Mouse (Mus musculus) lung, postnatal 36 days (tissue): ENCODE data around the gene Krt24.

Source experiments
- DNase-seq: peaks from one replicate; pipeline ENCODE4 v3.0.0; 2022; ENCODE audit warnings: mixed read lengths

Krt24 gene

DNA sequence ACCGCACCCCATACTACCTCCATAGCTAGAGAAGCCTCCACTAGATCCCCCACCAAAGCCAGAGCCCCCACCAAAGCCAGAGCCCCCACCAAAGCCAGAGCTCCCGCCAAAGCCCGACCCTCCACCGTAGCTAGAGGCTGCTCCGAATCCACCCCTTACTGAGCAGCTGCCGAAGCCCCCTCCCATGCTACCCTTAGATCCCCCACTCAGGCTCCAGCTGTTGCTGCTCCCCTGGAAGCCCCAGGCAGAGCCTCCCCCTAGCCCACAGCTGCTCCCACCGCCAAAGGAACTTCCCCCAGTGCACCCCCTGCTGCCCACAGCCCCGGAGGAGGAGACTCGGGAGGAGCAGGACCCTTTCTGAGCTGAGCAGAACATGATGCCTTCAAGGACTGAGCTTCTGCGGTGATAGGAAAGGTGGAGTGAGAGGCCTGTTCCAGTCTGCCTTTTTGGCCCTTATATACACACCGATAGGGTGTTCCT lies at the start of gene Krt24:
TSS of gene Krt24 (minus strand) at position 430 of the 480 bp plus-strand sequence.
- no peak for DNase-seq

DNA sequence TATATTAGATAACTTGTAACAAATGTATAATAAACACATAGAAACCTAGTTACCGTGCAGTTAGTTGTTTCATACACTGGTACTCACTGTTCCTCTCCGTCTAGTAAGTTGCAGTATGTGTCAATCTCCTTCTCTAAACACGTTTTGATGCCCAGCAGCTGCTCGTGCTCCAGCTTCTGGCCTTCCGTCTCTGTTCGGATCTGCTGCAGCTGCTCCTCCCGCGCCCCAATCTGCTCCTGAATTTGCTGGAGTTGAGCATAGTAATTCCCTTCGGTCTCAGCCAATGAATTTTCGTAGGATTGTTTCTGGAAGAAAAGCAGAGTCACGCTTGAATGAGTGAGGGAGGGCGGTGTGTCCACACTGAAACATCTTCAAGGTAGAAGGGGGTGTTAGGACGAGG lies 48.4 kb upstream of the Krt24 start:
- DNase-seq = no peak

DNA sequence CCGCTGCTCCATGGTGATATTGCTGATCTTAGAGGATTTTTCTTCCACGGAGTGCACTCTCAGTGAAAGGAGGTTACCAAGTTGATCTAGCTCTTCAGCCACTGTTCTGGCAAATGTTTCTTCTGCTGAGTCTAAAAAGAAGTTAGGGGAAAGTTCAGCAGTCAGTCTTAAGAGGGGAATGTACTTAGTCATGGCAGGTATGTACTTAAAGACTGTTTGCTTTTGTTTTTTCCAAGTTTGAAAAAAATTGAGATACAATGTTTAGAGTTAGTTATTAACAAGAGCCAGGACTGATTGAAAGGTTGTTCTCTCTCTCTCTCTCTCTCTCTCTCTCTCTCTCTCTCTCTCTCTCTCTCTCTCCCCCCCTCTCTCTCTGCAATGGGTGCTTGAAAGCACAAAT lies 44.6 kb upstream of the Krt24 start:
- peak; percentile 2 for DNase-seq

DNA sequence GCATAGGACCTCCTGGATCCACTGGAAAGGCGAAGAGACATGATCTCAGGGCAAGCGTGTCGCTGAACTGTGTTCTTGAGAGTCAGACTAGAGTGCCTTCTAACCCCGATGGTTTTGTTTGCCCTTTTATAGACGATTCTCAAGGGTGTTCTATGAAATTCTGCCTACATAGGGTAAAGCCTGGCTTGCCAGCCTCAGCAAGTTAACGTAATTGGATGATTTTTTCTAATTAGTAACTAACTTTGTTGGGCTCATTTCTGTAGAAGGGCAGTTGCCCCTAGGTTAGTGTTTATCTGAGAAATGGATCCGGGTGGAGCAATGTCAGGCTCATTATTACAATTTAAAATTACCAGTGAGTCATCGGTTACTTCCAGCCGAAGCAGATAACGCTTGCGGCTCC lies 37.8 kb upstream of the Krt24 start, which contains the start of gene Krt25:
TSS of gene Krt25 (minus strand) at position 101 of the 400 bp plus-strand sequence.
- DNase-seq = no peak

DNA sequence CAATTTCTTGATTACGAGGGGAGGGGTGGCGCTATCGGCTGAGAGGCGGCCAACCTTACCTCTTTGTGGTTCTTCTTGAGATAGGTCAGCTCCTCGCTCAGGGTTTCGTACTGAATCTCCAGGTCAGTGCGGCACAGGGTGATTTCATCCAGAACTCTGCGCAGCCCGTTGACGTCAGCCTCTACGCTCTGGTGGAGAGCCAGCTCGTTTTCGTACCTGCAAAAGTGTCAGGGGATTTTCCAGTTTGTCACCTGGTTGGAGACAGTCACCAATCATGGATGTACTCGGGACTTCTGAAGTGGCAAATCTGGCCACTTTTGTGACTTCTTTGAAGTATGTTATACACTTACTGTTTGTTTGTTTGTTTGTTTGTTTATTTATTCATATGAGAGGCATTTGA lies 36.0 kb upstream of the Krt24 start:
- DNase-seq = no peak

DNA sequence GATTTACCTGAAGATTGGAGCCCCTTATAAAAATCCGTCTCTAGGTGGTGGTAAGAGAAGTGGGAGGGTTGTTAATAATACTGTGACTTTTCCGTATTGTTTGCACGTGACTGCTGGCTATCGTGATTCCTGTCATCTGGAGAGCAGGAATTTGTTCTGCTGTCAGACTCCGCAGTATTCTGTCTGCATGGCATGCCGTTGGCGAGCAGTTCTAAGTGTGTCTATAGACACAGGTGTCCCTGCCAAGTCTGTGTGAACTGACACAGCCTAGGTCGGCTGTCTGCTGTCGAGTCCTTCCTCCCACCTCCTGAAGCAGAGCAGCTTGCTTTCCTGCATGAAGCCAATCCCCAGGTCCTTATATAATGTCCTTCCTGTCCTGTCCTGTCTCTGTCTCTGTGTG lies 34.1 kb upstream of the Krt24 start:
- DNase-seq = no peak

DNA sequence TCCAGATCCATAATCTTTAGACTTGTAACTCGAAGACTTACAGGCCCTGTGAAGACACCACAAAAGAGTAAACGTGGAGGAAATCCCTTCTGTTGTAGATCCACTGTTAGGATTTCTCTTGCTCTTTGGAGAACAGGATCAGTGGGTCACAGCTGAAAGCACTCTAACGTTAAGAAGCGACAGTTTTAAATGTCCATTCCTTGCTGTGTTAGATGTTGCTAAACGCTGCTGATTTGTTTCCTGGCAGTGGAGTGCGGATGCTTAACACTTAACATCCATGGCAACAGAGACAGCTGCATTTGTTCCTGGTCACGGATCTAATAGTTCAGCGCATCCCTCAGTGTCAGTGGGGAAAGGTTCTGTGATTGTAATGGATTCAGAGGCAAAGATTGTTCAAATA lies 31.5 kb upstream of the Krt24 start:
- no peak for DNase-seq

DNA sequence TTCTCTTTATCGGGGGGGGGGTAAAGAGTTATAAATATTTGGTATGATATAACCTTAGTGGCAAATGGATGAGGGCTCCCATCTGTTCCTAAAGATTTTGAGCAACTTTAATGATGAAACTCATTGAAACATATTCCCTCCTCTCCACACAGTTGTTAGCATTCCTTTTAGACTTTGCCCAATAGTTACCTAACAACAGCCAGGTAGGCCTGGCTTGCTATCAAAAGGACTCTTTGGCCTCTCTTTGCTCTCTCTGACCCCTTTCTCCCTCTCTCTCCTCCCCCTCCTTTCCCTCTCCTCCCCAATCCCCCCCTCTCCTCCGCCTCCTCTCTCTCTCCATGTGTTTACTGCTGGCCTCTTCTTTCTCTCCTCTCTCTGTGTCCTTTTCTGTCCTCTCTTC lies 29.5 kb upstream of the Krt24 start:
- DNase-seq = no peak

DNA sequence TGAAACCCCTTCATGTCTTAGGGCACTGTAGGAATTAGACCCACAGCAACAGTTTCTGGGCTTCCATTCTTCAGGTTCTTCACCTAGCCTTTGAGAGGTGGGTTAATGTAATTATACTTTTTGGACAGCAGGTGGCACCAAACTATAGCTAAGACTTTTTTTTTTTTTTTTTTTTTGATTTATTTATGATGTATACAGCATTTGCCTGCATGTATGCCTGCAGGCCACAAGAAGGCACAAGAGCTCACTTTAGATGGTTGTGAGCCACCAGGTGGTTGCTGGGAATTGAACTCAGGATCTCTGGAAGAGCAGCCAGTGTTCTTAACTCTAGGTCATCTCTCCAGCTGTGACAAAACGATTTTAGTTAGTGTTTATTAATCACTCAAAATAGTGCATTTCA lies 25.8 kb upstream of the Krt24 start:
- peak; percentile 30 for DNase-seq

DNA sequence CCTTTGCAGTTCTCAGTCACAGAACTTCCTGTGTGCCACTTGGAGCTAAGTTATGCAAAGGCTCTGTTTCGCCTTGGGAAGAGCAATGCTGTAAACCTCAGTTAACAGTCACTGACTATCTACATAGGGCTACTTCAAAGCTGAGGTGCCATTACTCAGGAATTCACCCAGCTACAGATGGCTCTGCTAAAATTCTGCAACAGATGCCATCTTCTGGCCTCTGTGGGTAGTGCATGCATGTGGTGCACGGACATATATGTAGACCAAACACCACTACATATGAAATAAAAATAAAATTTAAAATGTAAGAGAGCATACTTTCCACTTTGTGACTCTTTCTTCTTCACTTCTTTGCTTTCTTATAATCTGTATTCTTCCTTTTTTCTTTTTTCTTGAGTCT lies 22.5 kb upstream of the Krt24 start:
- DNase-seq = peak; percentile 85

DNA sequence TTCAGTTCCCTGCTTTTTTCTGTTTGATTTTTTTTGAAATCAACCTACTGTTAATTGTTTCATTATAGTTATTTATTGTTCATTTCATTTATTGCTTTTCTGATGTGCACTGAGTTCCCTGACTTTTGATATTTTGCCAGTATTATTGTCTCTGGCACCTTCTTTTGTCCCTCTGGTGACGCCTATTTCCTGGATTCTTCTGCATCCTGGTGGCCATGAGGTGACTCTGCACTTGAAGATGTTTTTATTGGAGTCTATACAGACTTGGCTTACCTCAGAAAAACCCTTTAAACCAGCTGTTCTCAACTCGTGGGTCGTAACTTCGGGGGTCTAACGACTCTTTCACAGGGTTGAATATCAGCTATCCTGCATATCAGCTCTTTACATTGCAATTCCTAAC lies 10.0 kb upstream of the Krt24 start:
- no peak for DNase-seq

DNA sequence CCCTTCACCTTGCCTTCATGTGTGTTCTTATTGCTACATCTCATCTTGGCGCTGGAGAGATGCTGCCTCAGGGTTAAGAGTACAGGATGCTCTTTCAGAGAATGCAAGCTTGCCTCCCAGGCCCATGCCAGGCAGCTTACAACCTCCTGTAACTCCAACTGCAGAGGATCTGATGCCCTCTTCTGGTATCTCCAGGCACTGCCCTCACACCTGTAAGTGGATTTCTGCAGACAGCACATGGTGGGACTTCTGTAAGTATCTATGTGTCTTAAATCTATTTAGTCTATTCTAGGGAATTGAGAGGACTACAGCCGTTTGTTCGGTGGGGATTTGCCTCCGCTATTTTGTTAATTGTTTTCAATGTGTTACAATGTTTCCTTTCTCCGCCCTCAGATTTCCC lies 7.8 kb upstream of the Krt24 start:
- DNase-seq = peak; percentile 47

DNA sequence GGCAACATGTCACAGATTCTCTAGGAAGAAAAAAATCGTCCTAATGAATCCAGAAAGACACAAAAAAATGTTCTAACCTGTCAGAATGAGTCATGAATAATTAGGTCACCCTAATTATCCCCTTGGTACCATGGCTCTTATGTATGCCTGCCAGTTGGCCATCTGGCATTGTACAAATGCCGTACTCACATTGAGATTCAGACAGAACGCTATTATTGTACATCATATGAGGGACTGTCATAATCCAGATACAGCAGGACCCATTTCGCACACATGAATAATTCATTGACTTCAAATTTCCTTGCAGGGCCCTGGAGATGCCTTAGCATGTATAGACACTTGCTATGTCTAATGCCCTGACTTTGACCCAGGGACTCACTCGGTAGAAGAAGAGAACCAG lies 1.1 kb downstream of the Krt24 start:
- no peak for DNase-seq

DNA sequence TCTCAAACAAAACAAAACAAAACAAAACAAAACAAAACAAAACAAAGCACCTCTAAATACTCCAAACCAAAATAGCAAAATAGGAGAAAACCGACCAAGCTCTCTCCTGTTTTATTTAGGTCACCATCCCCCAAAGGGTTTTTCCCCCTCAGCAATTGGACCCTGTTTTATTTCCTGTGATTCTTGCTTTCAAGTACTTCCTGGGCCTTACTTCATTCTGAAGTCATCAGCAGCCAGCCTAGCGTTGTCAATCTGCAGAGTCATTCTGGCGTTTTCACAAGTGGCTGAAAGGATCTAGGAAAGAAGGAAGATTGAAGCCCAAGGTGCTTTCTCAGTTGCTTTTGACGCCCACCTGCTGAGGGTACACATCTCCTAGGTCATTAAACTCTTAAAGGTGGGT lies 1.7 kb downstream of the Krt24 start:
- no peak for DNase-seq

DNA sequence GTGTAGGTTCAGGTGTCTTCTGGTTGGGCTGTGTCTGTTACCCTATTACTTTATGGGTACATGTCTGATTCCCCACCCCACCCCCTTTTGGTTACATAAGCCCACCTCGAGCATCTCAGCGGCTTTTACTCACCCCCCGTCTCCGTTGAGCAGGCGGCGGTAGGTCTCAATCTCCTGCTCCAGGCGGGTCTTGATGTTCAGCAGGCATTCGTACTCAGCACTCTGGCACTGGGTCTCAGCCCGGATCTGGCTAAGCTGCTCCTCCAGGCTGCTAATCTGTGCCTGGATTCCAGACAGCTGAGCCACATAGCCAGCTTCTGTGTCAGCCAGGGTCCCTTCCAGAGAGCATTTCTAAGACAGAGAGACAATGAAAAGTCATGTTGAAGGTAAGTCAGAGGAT lies 3.9 kb downstream of the Krt24 start:
- no peak for DNase-seq

DNA sequence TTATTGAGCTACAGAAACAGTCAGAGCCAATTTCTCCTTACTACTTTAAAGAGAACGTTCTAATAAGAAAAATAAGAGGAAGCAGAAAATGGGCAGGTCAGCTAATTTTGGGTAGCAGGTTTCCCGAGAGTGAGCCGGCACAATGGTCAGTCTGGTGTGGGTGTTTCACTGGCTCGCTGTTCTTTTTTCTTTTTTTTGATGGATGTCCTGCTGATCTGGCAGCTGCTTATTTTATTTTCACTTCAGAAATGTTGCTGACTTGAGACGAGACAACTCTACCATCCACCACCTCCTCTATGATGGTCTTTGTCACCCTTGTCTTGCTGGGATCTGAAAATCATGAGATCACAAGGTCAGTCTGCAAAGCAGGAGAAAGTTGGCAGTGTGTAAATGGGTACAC lies 5.1 kb downstream of the Krt24 start:
- no peak for DNase-seq

DNA sequence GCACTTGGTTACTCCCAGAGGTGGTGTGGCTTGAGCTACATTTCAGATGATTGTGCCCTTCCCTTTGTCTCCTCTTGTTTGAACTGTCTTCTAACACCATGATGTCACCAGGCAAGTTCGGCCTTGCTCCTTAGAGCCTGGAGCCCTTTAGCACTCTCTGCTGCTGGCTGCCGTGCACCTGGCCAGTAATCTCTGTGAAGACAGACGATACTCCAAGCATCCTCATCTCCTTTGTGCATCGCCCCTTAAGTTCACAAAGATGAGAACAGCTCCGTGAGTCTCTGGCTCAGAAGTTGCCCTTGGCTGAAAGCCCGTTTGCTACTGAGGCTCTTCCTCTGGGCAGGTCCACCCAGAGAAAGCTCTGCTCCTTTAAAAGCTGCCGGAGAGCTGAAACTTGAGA lies 8.3 kb downstream of the Krt24 start:
- no peak for DNase-seq

DNA sequence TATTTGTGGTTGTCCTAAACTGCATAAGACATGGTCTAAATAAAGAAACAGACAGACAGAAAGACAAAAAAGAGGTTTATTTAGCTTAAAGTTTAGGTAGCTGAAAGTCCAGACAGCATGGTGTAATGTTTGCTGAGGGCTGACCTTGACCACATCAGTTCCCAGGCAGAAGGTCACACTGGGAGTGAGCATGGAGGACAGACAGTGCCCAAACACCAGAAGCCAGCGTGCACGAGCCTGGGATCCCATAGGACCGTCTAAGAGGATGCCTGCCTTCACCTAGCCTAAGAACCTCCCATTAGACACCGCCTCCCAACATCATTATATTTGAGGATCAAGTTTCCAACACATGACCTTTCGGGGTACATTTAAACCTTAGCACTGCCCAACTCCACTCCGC lies 9.4 kb downstream of the Krt24 start:
- no peak for DNase-seq

DNA sequence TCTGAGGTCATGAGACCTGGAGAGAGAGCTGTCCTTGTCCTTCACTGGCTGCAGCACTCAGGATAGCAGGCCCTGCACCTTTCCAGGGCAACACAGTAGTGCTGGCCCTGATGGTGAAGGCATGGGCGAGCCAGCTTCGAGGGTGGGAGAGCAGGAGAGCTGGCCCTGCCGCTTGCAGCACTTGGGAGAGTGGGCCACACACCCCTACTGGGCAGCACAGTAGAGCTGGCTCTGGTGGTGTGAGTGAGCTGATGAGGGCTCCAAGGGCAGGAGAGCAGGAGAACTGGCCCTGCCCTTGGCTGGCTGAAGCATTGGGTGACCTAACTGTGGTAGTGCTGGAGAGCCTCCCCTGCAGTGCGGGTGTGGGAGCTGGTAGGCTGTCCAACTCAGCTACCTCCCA lies 12.3 kb downstream of the Krt24 start:
- DNase-seq = no peak

DNA sequence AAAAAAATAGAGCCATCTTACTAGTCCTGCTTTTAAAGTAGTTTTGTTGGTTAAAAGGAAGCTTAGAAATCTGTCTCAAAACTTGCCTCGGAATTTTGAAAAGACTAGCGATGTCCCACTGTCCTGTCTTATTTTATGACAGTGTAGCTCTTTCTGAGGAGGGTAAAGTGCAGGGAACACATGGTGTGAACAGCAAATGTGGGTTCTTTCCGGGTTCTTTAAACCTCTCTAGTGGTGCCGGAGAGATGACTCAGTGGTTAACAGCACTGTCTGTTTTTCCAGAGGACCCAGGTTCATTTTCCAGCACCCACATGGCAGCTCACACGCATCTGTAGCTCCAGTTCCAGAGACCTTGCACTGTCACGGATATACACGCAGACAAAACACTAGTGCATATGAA lies 15.9 kb downstream of the Krt24 start:
- no peak for DNase-seq

DNA sequence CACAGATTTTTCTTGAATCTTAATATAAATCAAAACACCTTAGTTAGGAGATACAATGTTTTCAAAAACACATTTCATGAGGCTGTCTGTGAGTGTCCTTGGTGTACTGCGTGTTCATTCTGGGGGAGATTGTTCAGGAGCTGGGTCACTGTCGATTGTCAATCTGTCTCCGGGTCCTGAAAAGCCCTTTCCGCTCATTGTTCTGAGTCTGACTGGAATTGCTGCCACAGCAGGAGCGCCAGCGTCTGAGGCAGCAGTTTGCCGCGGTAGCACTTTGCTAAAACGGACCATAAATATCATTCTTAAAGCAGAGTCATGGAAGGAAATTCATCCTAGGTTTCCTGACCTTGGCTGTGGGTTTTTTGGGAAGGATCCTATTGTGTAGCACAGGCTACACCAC lies 19.3 kb downstream of the Krt24 start:
- no peak for DNase-seq

DNA sequence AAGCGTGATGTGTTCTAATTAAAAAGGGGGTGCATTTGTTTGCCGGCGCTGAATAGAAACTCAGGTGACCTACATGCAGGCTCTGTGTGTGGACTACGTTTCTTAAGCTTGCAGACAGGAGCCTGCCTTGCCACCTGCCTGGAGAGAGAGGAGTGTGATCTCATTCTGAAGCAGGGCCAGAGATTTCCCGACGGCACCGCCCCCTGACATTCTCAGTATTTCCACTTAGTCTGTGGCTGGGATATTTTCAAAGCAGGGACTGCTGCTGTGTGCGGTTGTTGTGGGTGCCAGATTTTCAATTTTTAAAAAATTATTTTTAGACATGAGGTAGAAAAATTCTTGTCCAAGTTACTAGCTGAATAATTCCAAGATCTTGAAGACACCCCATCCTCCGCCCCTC lies 19.8 kb downstream of the Krt24 start:
- DNase-seq = peak; percentile 4

DNA sequence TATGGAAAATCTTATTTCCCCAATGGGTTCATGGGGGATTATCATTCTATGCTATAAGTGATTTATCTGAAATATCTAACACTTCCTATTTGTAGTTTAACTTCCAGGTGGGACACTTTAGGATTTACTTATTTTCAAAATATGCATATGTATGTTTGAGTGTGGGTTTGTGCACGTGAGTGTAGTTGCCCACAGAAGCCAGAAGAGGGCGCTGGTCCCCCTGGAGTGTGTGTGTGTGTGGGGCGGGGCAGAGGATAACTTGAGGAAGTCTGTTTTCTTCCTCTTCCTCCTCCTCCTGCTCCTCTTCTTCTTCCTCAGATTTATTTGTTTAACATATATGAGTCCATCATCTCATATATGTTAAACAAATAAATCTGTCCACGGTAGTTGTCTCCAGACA lies 28.8 kb downstream of the Krt24 start:
- no peak for DNase-seq

DNA sequence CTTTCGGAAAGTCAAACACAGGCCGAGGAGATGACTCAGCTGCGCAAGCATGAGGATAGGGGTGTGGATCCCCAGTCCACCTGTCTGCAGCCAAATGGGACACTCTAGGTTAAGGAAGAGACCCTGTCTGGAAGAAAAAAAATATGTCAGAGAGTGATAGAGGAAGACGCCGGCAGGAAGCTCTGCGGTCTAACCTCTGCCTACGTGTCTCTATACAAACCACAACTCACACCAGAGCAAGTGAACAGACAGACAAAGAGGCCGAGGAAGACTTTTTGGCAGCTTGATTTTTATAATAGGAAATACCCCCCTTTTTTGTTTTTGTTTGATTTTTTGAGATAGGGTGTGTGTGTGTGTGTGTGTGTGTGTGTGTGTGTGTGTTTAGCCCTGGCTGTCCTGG lies 29.7 kb downstream of the Krt24 start:
- DNase-seq = no peak

DNA sequence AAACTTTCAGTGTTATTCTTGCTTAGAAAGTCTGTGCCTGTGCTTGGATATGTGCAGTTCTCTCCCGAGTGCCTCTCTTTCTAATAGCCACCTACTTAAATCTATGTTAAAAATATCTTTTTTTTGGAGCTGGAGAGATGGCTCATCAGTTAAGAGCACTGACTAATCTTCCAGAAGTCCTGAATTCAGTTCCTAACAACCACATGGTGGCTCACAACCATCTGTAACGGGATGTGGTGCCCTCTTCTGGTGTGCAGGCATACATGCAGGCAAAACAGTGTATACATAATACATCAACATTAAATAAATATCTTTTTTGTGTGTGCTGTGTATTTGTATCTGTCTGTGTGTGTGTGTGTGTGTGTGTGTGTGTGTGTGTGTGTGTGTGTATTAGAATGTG lies 31.2 kb downstream of the Krt24 start:
- DNase-seq = no peak

DNA sequence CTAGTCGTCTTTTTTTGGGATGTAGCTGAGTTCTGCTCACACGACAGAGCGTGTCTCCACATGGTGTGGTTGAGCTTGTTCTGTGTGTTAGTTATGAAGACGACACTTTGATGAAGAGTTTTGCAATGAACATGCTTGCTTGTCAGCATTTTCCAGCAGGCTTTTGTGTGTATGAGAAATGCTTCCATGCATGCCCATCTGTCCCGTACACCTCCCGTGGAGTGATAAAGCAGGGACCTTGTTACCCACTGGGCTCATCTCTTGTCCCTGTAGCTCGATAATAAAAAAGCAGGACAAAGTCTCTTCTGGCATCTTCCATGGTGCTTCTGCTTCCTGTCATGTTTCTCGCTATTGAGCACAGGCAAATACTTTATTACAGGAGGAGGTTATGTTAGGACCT lies 32.4 kb downstream of the Krt24 start:
- DNase-seq = no peak
